Mouse (Mus musculus) heart, embryonic 13.5 days (tissue): ENCODE measurements around the gene Cend1. TPM values are rescaled to one million over a fixed set of nuclear protein-coding genes. Genes with fewer than 3 reads are reported as not detected.

ENCODE experiments used
- ATAC-seq: fragments of 200-750 bp; cut with Nextera tagmentation; 2 replicates; pipeline ENCODE4 v1.8.0; 2017; ENCODE audit warnings: moderate TSS enrichment; ENCODE audit not compliant: insufficient number of reproducible peaks, low FRiP score, low TSS enrichment; ENCODE audit errors: extremely low read depth
- H3K27ac ChIP-seq: fragments of 300-500 bp; sonication (generic); replicated peaks from 2 replicates; pipeline ENCODE4 v1.5.1; 2015; ENCODE audit warnings: moderate library complexity, mild to moderate bottlenecking, inconsistent platforms
- H3K27me3 ChIP-seq: fragments of 300-500 bp; sonication (generic); replicated peaks from 2 replicates; pipeline ENCODE4 v1.6.1; 2015; ENCODE audit warnings: mild to moderate bottlenecking, inconsistent platforms
- H3K36me3 ChIP-seq: fragments of 300-500 bp; sonication (generic); 2 replicates; pipeline ENCODE4 v1.6.1; 2015; ENCODE audit warnings: mild to moderate bottlenecking, inconsistent platforms
- H3K4me1 ChIP-seq: fragments of 300-500 bp; sonication (generic); 2 replicates; pipeline ENCODE4 v1.6.1; 2015; ENCODE audit warnings: inconsistent platforms
- H3K4me2 ChIP-seq: fragments of 300-500 bp; sonication (generic); 2 replicates; pipeline ENCODE4 v1.6.1; 2015; ENCODE audit warnings: inconsistent platforms, mild to moderate bottlenecking, moderate library complexity
- H3K4me3 ChIP-seq: fragments of 300-500 bp; sonication (generic); 2 replicates; pipeline ENCODE4 v1.5.1; 2015; ENCODE audit warnings: moderate library complexity, mild to moderate bottlenecking, inconsistent platforms
- H3K9ac ChIP-seq: fragments of 300-500 bp; sonication (generic); 2 replicates; pipeline ENCODE4 v1.6.1; 2015; ENCODE audit warnings: inconsistent platforms, mild to moderate bottlenecking, moderate library complexity
- H3K9me3 ChIP-seq: fragments of 300-500 bp; sonication (generic); 2 replicates; pipeline ENCODE4 v1.6.1; 2016; ENCODE audit warnings: inconsistent platforms
- WGBS: fragments of 180-500 bp; shearing (Covaris S2); methylation state at CpG from one replicate; pipeline ENCODE4 v1.1.7; 2015; ENCODE audit warnings: mixed read lengths; 5-methylcytosine and 5-hydroxymethylcytosine counted together
- polyA plus RNA-seq: library from polyadenylated mRNA; unstranded; fragments of >200 nt; fragmentation: Nextera tagmentation; extraction: Ambion mirVana; gene quantifications from 2 replicates; pipeline ENCODE4 v1.2.1, GENCODE M21; 2015

Cend1 gene
- polyA plus RNA-seq, 1 experiment from 2014 or later, result 8.1 TPM

- WGBS, result 61% methylated on average over 2 of the region's 2 CpGs
- ATAC-seq, result no peak
- Histone ChIP-seq H3K27me3 (peaks cover 28% of the 10 kb centered on the region), H3K4me3 (no peak overlapping the region), H3K27ac (no peak overlapping the region), H3K36me3 (no peaks in the 10 kb centered on the region), H3K9me3 (no peaks in the 10 kb centered on the region), H3K9ac (no peak overlapping the region), H3K4me1 (peaks cover 11% of the 10 kb centered on the region), H3K4me2 (no peak overlapping the region)
Observed at GRCm38 (mm10) chr7:141387807-141388486, 41.3 kb downstream of the Cend1 start.

- no peak overlapping the region for H3K27ac ChIP-seq
- no peaks in the 10 kb centered on the region for H3K9me3 ChIP-seq
- no peaks in the 10 kb centered on the region for H3K36me3 ChIP-seq
- 76% methylated on average over 4 of the region's 4 CpGs for WGBS
- peaks cover 32% of the 10 kb centered on the region for H3K27me3 ChIP-seq
- ATAC-seq, result no peak
- no peaks in the 10 kb centered on the region for H3K4me1 ChIP-seq
- no peak overlapping the region for H3K4me3 ChIP-seq
- no peak overlapping the region for H3K9ac ChIP-seq
- H3K4me2 ChIP-seq, result no peak overlapping the region
Observed at GRCm38 (mm10) chr7:141381068-141381835, 48.0 kb downstream of the Cend1 start.

GRCm38 (mm10) chr7:141379584-141379983, 49.7 kb downstream of the Cend1 start:
- no peak overlapping the region for H3K4me2 ChIP-seq
- no peak overlapping the region for H3K9ac ChIP-seq
- H3K4me3 ChIP-seq, result no peak overlapping the region
- ATAC-seq, result no peak
- H3K27ac ChIP-seq, result no peak overlapping the region
- H3K27me3 ChIP-seq, result peaks cover 24% of the 10 kb centered on the region
- no peaks in the 10 kb centered on the region for H3K36me3 ChIP-seq
- H3K9me3 ChIP-seq, result no peaks in the 10 kb centered on the region
- no peaks in the 10 kb centered on the region for H3K4me1 ChIP-seq
- WGBS, result 65% methylated on average over 4 of the region's 4 CpGs

Other genes with a start within 250 kb of the Cend1 start
- 67.5 and 90.7 TPM in 2 replicates for gene Hras, start 235.5 kb downstream of the Cend1 start, polyA plus RNA-seq
- 3.1 and 3.3 TPM in 2 replicates for gene Lrrc56, start 235.3 kb downstream of the Cend1 start, polyA plus RNA-seq
- 0.56 and 0.72 TPM in 2 replicates for gene Lmntd2, start 215.4 kb downstream of the Cend1 start, polyA plus RNA-seq
- 15.1 and 15.3 TPM in 2 replicates for gene Rassf7, start 213.6 kb downstream of the Cend1 start, polyA plus RNA-seq
- gene Phrf1, start 200.7 kb downstream of the Cend1 start, polyA plus RNA-seq, result 43.5 and 46.2 TPM in 2 replicates
- gene Irf7, start 163.0 kb downstream of the Cend1 start, polyA plus RNA-seq, result 3.4 and 4.2 TPM in 2 replicates
- gene Cdhr5, start 152.7 kb downstream of the Cend1 start, polyA plus RNA-seq, result not detected in 2 replicates
- 0.88 and 1.5 TPM in 2 replicates for gene Sct, start 150.4 kb downstream of the Cend1 start, polyA plus RNA-seq
- gene Drd4, start 137.5 kb downstream of the Cend1 start, polyA plus RNA-seq, result 0.05 TPM in 1 of 2 replicates, not detected in the other
- gene Deaf1, start 101.8 kb downstream of the Cend1 start, polyA plus RNA-seq, result 35.5 and 37.4 TPM in 2 replicates
- gene Tmem80, start 101.8 kb downstream of the Cend1 start, polyA plus RNA-seq, result 33.2 and 39.9 TPM in 2 replicates
- 1.4 TPM in 2 replicates for gene Eps8l2, start 90.6 kb downstream of the Cend1 start, polyA plus RNA-seq
- 248 and 250 TPM in 2 replicates for gene Taldo1, start 37.3 kb downstream of the Cend1 start, polyA plus RNA-seq
- gene Gatd1, start 15.4 kb downstream of the Cend1 start, polyA plus RNA-seq, result 27.0 and 29.9 TPM in 2 replicates
- gene Slc25a22, start 8.4 kb upstream of the Cend1 start, polyA plus RNA-seq, result 17.3 and 19.1 TPM in 2 replicates
- 8.1 and 9.4 TPM in 2 replicates for gene Pidd1, start 14.5 kb upstream of the Cend1 start, polyA plus RNA-seq
- 871 and 874 TPM in 2 replicates for gene Rplp2, start 17.9 kb upstream of the Cend1 start, polyA plus RNA-seq
- gene Pnpla2, start 25.7 kb upstream of the Cend1 start, polyA plus RNA-seq, result 42.6 and 45.7 TPM in 2 replicates
- gene Cracr2b, start 31.6 kb upstream of the Cend1 start, polyA plus RNA-seq, result 20.2 and 23.0 TPM in 2 replicates
- gene Cd151, start 37.9 kb upstream of the Cend1 start, polyA plus RNA-seq, result 28.5 and 31.4 TPM in 2 replicates
- gene Polr2l, start 45.6 kb upstream of the Cend1 start, polyA plus RNA-seq, result 67.3 and 76.3 TPM in 2 replicates
- 64.5 and 68.8 TPM in 2 replicates for gene Tspan4, start 45.7 kb upstream of the Cend1 start, polyA plus RNA-seq
- gene Chid1, start 110.4 kb upstream of the Cend1 start, polyA plus RNA-seq, result 36.3 TPM in 2 replicates
- gene Ap2a2, start 132.7 kb upstream of the Cend1 start, polyA plus RNA-seq, result 50.8 and 54.8 TPM in 2 replicates
- gene Muc6, start 225.8 kb upstream of the Cend1 start, polyA plus RNA-seq, result 0.11 and 0.23 TPM in 2 replicates